Mouse (Mus musculus) megakaryocyte, embryonic 14.5 days (primary cell): ENCODE measurements around the gene Ppt2.

Experiments used
- FLI1 ChIP-seq: IDR thresholded peaks from 2 replicates; pipeline ENCODE4 v1.6.1; 2012; ENCODE audit warnings: low read length, inconsistent platforms, mixed read lengths
- GATA1 ChIP-seq: IDR thresholded peaks from 3 replicates; pipeline ENCODE4 v1.6.1; 2012; ENCODE audit warnings: mixed read lengths, low read length, inconsistent platforms, borderline replicate concordance

GRCm38 (mm10) chr17:34628644-34628967 is 296 bp upstream of the Ppt2 start:
- TF ChIP-seq GATA1 (no peak), FLI1 (no peak)
